Mouse (Mus musculus): ENCODE measurements around the gene Kifc3.

GRCm38 (mm10) chr8:95127658-95128057 lies 75.0 kb downstream of the Kifc3 start:
- TF ChIP-seq SMC3 (IDR thresholded peaks at IDR 0.05; ENCODE audit: low read depth, low read length) (no peak), CTCF (IDR thresholded peaks at IDR 0.05 in 2 of 3, conservative IDR thresholded peaks at IDR 0.05 in 1 of 3; ENCODE audit: control insufficient read depth in 1 of 3, insufficient read depth in 1 of 3, low read depth in 2 of 3, low read length in 3 of 3, poor library complexity in 1 of 3, severe bottlenecking in 1 of 3) (no peak), USF1 (IDR thresholded peaks at IDR 0.05; ENCODE audit: low read depth, low read length) (no peak), KAT2A (conservative IDR thresholded peaks at IDR 0.05; ENCODE audit: low read depth, low read length) (no peak), ZMIZ1 (IDR thresholded peaks at IDR 0.05; ENCODE audit: low read depth, low read length) (no peak)

All from MEL (cell line).